Mouse (Mus musculus) adrenal gland (tissue): Measurements from ENCODE around the gene Olfr56.
"Not testable (repeated sequence)": the region's sequence is repeated elsewhere in the genome, so short reads cannot be mapped to it uniquely, and the experiment has no call there.

Source experiments
- intact Hi-C: fragments of 180-260 bp; cut with DNase I; formaldehyde crosslinking; loops from one replicate; pipeline ENCODE4 v1.15.1; 2025
- long read RNA-seq, 2 experiments: library from polyadenylated mRNA; unstranded; transcript quantifications; one replicate each; pipeline ENCODE4 v2.0.0; 2020; ENCODE audit warnings: borderline replicate concordance in 1 of 2; ENCODE audit not compliant: insufficient replicate concordance in 1 of 2

Gene Olfr56
- long read RNA-seq, experiment 1, partial matches to known transcripts = 0 of 1 reads
- long read RNA-seq, experiment 1, other reads (novel, unspliced or antisense) = 1 of 1 reads
- long read RNA-seq, experiment 2 = 0 reads

GRCm38 (mm10) chr11:48978240-48978939, at the start of gene Olfr56:
Olfr56 (plus strand) TSS chr11:48978889.
- intact Hi-C loops = not testable (repeated sequence)

DNA sequence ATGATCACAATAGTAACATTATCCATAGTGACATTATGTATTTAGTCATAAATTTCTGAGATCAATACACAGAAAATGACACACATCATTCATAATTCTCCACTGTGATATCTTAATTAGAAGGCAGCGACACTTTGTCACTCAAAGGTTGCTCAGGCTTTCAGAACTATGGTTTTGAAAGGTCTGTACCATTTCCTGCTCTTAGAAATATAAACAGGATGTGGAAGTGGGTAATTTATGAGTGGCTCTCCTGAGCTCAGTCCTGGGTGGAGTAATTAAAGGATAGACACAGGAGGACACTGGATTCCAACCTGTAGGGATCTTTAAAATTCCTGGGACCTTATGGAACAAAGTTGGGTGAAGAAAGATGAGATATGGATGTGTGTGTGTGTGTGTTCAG, 45.3 kb upstream of the Olfr56 start:
- intact Hi-C loops = not testable (repeated sequence)

- intact Hi-C loops = not testable (repeated sequence)
Observed at GRCm38 (mm10) chr11:48933923-48934322, 44.8 kb upstream of the Olfr56 start.

DNA sequence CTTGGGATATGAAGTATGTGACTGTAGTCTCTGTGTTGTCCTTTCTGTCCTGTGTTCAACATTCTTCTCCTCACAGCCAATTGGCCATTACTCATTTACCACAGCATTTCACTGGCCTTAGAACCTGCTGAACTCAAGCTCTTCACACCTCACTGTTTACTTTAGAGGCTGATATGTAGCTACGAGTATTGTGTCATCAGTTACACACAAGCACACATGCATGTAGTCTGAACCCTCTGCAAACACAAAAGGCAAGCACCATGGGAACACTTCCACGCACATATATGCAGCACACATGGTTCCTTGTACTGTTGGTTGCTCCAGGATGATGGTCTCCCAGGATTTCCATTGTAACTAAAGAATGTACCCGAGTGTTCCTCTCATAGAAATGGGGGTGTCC, 43.4 kb upstream of the Olfr56 start:
- intact Hi-C loops = not testable (repeated sequence)

DNA sequence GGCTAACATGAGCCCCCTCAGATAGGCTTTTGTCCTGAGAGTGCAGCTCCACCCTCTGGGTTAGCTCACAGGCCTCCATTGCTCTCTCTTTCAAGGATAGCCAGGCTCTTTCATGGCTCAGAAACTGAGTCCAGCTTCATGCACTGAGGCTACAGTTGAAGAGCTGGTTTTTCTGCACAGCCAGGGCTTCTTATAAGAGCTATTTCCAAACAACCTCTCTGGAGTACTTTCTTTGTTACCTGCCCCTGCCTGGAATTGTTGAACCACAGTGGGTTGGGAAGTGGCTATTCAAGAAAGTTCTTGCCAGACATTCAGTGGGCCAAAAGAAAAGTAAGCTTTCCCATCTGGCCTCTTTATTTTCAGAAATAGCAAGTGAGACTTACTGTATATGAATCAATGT, 39.4 kb upstream of the Olfr56 start:
- intact Hi-C loops = not testable (repeated sequence)

DNA sequence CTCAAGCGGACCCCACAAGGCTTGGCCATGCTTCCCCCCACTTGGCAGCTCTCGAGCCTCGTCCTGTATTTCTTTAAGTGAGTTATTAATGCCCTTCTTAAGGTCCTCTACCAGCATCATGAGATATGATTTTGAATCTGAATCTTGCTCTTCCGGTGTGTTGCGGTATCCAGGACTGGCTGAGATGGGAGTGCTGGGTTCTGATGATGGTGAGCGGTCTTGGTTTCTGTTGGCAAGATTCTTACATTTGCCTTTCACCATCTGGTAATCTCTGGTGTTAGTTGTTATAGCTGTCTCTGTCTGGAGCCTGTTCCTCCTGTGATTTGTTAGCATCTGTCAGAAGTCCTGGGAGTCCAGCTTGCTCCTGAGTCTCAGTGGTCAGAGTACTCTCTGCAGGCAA, 32.6 kb upstream of the Olfr56 start, which contains the start of gene Psme2b:
TSS of gene Psme2b (minus strand) at position 101 of the 400 bp plus-strand sequence.
- intact Hi-C loops = not testable (repeated sequence)

GRCm38 (mm10) chr11:48974686-48975085, 4.0 kb upstream of the Olfr56 start:
- intact Hi-C loops = not testable (repeated sequence)

DNA sequence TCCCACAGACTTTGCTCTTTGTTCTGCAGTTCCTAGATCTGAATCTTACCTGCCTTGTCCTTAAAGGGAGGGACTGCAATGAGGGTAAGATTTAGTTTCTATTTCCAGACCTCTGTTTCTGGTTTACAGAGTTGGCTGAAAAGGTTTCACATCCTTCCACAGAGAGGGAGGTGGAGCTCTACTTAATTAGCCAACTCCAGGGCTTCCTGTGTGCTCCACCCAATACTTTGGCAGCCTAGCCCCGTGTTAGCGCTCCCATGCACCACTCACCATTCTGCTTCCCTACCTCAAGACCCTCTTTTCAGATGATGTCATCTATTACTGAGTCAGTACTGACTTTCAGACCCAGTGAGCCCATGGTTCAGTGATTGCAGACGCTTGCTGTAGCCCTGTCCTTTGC, 562 bp downstream of the Olfr56 start, which contains the start of gene 9930111J21Rik1:
TSS of gene 9930111J21Rik1 (minus strand) at position 148 of the 400 bp plus-strand sequence.
- intact Hi-C loops = not testable (repeated sequence)

- intact Hi-C loops = not testable (repeated sequence)
Observed at GRCm38 (mm10) chr11:48980052-48980451, 1.4 kb downstream of the Olfr56 start.

- intact Hi-C loops = not testable (repeated sequence)
Observed at GRCm38 (mm10) chr11:48982848-48983247, 4.2 kb downstream of the Olfr56 start.

- intact Hi-C loops = not testable (repeated sequence)
Observed at GRCm38 (mm10) chr11:48988219-48988618, 9.5 kb downstream of the Olfr56 start.

GRCm38 (mm10) chr11:48989981-48990380, 11.3 kb downstream of the Olfr56 start:
- intact Hi-C loops = not testable (repeated sequence)

- intact Hi-C loops = not testable (repeated sequence)
Observed at GRCm38 (mm10) chr11:48991740-48992520, 13.2 kb downstream of the Olfr56 start, which contains the start of gene Gm12185. Gm12185 (minus strand) TSS chr11:48992226.

DNA sequence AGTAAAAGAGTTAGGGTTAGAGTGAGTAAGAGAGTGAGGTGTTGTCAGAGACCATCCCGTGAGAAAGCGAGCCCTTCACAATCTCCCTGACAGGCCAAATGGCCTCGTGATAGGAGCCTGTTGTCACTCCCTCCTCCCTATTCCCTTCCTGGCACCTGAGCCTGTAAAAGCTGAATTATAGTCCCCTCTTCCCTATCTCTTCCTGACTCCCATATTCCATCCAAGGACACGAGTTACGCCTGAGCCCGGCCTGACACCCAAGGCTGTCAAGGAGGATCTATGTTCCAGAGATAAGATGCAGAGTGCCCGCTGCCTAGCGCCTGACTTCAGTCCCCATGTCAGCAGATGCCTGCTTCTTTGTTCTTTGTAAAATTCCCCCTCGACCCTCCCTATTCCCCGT, 14.6 kb downstream of the Olfr56 start:
- intact Hi-C loops = not testable (repeated sequence)

- intact Hi-C loops = not testable (repeated sequence)
Observed at GRCm38 (mm10) chr11:48994018-48994417, 15.3 kb downstream of the Olfr56 start, which contains the start of gene Tgtp1. Tgtp1 (minus strand) TSS chr11:48994172.

DNA sequence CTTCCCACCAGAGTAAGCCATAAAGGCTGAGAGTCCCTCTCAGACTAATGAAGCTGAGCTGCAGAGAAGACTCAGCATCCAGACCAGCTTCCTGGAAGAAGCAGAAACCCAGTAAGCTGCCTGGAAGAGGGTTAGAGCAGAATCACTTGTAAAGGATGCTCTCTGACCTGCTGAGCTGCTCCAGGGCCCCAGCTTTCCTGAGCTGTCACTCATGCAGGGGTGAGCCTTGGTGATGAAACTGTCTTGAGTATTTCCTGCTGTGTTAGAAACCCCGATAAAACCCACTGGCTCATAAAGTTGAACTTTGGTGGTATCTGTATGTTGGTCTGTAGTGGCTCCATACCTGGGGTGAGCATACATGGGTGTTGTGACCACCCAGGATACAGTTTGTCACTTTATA, 21.7 kb downstream of the Olfr56 start:
- intact Hi-C loops = not testable (repeated sequence)

GRCm38 (mm10) chr11:49006317-49006716, 27.6 kb downstream of the Olfr56 start:
- intact Hi-C loops = not testable (repeated sequence)

DNA sequence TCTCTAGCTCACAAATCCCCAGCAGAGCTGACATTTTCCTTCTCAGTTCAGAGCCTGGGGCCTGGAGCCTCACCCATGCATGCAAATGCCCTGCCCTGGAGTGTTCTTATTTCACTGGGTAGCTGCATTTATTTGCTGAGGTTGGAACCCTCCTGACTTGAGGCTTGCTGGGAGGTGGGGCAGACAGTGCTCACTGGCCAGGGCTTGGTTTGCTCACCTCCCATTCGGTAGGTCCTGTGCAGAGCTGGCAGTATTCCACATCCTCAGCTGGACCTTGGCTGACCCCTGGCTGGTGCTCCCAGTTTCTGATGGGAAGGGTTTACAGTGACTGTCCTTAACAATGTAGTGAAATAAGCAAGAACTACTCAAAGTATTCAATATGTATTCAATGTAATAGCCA, 28.1 kb downstream of the Olfr56 start:
- intact Hi-C loops = not testable (repeated sequence)

- intact Hi-C loops = not testable (repeated sequence)
Observed at GRCm38 (mm10) chr11:49012074-49012473, 33.4 kb downstream of the Olfr56 start.

- intact Hi-C loops = not testable (repeated sequence)
Observed at GRCm38 (mm10) chr11:49050064-49050463, 71.4 kb downstream of the Olfr56 start.

DNA sequence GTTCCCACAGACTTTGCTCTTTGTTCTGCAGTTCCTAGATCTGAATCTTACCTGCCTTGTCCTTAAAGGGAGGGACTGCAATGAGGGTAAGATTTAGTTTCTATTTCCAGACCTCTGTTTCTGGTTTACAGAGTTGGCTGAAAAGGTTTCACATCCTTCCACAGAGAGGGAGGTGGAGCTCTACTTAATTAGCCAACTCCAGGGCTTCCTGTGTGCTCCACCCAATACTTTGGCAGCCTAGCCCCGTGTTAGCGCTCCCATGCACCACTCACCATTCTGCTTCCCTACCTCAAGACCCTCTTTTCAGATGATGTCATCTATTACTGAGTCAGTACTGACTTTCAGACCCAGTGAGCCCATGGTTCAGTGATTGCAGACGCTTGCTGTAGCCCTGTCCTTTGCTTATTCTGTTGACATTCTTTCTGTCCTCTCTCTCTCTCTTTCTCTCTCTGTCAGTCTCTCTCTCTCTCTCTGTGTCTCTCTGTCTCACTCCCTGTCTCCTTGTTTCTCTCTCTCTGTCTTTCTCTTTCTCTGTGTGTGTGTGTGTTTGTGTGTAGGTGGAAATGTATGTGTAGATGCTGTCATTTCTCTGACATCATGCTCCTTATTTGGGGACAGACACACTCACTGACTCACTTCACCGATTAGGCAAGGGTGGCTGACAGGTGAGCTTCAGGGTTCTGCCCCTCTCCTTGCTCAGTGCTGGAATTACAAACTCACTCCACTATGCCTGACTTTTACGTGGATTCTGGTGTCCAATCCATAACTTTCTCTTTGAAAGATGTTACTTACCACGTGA, 72.6 kb downstream of the Olfr56 start, which contains the start of gene 9930111J21Rik2:
TSS of gene 9930111J21Rik2 (minus strand) at position 150 of the 799 bp plus-strand sequence.
- intact Hi-C loops = not testable (repeated sequence)
